Mouse (Mus musculus) embryo, embryonic 11 days (tissue): ENCODE measurements around the gene Chchd1.

Experiments
- DNase-seq: peaks from one replicate; pipeline ENCODE4 v3.0.0-alpha.2; 2015

Gene Chchd1

GRCm38 (mm10) chr14:20730853-20731602 is 28.2 kb downstream of the Chchd1 start:
- no peak for DNase-seq

GRCm38 (mm10) chr14:20733041-20733951 is 30.5 kb downstream of the Chchd1 start:
- DNase-seq = no peak

- DNase-seq = peak; percentile 96
Measured at GRCm38 (mm10) chr14:20733952-20734774, 31.4 kb downstream of the Chchd1 start, which contains the start of gene Ndst2. Gene Ndst2 (minus strand): TSS chr14:20734562.

- DNase-seq = no peak
Measured at GRCm38 (mm10) chr14:20735052-20735451, 32.2 kb downstream of the Chchd1 start.

DNA sequence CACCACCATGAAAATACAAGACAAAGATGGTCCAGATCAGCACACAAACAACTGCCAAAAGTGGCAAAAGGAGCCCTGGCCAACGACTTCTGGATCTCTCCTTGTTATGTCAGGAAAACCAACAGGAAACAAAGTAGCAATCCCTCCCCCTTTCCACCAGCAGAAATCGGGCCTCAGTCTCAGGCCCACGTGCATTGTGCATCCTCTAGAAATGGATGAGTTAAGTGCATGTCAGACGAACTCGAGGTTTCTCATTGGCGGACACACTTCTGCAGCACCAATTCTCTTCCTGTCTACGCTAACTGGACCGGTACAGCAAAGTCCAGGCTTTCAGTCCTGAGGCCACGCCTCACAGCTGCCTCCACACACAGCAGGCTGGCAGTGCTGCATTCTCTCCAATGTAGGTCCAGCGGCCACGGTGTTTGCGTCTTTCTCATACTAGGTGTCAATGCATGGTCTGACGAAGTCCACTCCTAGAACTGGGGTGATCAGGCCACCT is 33.1 kb downstream of the Chchd1 start:
- no peak for DNase-seq

DNA sequence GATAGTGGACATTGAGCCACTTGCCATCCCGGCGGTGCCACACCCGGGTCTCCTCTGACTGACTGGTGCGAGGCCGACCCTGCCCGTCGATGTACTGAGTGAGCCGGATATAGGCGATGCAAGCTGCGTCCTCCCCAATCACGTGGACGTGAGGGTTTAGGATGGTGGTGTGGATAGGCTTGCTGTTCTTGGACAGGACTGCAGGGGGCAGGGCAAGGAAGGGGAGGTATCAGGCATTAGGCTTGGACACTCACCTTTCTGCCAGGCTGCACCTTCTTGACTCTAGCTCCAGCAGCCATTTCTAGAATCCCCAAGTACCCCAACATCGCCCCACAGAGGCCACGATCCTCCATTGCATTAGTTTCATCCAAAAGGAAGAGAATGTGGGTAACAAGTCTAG is 34.5 kb downstream of the Chchd1 start:
- DNase-seq = peak; percentile 58

DNA sequence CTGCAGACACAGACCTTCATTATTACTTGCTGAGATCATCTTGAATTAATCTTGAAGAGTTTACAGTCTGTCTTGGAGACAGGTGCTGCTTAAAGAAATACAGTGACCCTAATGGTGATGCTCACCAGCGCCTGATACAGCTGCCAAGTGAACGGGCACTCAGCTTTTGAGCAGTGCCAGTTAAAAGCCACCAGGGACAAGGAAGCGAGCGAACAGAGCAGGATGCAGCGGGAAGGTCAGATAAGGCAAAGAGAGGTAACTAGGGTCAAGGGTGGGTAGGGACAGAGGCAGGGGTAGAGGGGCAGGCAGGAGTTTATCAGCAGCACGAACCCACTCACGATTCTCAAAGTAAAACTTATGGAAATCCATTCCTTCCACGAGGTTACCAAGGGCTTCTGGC is 35.7 kb downstream of the Chchd1 start:
- DNase-seq = no peak

- DNase-seq = no peak
Measured at GRCm38 (mm10) chr14:20741301-20741700, 38.5 kb downstream of the Chchd1 start.

DNA sequence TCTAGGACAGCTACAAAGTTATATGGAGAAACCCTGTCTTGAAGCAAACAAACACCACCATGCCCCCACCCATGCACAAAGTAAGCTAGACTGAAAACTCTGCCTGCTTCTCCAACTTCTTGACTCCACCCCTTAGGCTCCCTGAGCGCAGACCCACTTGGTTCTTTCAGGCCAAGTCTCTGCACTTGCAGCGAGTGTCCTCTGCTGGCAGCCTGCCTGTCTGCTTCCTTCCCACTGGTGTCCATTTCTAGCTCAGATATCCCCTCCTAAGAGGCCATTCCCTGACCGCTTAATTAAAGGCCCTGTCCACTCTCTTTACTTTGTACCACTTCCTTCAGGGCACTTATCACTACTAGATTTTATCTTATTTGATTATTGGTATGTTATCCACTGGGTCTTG is 40.8 kb downstream of the Chchd1 start:
- no peak for DNase-seq

DNA sequence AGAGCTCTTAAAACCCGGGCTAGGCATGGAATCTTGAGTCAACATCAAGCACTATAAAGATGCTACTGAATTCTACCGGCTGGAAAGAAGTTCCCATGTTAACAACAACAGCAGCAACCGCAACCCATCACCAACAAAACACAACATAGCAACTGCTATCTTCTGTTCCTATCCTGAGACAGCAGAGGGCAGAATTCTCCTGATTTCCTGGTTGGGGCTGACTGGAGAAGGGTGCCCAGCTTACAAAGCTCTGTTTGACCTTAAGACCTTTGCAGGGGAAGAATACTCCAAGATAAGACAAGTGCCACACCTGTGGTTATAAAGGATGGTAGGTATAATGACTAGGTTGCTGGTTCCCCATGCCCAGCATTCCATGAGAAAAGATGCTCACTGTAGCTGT is 44.1 kb downstream of the Chchd1 start:
- DNase-seq = no peak

DNA sequence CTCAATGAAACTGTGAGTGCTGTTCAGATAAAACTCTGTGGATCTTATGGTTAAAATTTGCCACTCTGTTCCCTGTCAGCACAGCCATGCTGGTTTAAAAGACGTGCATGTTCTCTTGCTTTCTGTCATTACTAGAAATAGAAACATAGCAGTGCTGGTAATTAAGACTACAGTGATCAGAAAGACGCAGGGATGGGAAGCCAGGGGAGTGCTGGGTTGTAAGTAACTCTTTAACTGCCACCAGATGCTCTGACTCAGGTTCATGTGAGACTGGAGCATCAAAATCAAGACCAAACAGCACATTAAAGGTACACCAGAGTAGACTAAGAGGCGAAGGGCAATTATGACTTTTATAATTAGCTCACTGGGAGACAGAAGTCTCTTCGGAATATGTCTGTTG is 45.6 kb downstream of the Chchd1 start:
- DNase-seq = no peak

DNA sequence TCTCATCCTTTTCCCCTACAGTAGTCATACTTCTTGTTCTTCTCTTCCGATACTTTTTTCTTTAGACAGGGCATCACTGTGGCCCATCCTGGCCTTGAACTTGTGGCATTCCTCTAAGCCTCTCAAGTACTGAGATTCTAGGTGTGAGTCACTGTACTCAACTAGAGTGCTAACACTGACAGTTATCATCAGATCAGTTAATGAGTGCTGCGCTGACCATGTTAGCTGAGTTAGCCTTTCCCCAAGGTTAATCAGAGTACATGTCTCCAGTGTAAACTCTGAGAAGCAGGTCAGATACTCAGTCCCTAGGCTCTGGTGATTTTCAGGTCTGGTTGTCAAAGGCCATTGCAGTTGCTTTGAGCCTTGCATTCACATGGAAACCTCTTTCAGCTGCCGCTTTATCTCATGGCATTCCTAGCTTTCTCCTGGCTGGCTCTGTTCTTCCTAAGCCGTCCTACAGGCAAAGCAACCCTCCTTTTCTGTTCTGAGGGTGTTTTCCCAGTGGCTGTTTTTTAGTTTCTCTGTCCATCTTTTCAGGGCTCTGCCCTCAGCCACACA is 46.8 kb downstream of the Chchd1 start:
- no peak for DNase-seq

- DNase-seq = no peak
Measured at GRCm38 (mm10) chr14:20750503-20750902, 47.7 kb downstream of the Chchd1 start.

GRCm38 (mm10) chr14:20753792-20754191 is 51.0 kb downstream of the Chchd1 start:
- DNase-seq = no peak
